Mouse (Mus musculus): ENCODE data around the gene Iqcf6. TPM values are rescaled to one million over a fixed set of nuclear protein-coding genes. Genes with fewer than 3 reads are reported as not detected.

The Iqcf6 gene
- total RNA-seq, 1 experiment from 2014 or later, result not detected

DNA sequence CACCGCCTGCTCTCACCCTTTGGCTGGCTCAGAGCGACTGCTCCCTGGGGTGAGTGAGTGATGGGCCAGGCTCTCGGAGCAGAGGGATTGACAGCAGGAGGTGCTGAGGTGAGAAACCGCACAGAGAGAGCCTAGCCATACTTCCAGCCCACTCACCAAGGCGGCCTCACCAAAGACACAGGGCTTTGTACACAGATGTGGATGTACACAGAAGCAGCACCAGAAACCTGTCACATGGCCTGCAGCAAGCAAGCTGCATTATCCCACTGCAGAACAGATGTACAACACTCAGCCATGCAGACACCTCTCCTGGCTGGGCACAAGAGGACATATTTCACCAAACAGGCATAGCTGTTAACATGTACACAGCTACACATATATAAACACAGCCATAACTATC is 31.2 kb downstream of the Iqcf6 start:
- no peak for DNase-seq

DNA sequence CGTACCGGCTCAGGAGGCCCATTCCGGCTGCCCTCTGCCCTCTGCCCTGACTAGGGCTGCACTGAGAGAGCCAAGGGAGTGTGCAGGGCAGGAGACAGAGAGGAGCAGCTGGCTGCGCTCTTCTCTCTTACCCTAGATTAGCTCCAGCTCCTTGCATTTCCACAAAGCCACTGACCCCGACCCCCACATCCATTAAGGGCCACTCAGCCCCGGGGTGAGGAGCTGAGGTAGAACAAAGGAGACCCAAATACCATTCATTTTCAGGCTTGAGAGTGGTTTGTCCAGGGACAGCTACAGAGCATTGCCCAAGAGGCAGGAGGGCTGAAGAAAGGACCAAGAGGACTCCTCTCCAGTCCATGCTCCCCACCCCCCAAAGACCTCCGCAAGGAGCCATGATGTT is 33.1 kb downstream of the Iqcf6 start:
- DNase-seq, result no peak

DNA sequence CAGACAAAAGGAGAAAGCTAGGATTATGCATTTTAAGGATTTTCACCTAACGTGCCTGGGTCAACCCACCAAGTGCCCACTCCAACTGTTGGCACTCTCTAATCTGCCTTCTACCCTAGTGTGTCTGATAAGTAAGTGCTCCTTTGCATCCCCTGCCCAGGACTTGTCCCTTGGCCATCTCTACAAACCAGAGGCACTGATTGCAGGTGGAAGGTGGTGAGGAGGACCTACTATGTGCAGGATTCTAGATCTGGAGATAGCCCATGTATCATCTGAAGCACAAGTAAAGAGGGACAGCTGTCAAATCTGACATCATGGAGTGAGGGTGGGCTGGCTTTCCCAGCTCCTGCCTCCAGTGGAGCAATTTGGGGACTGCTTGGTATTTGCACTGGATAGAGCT is 33.6 kb downstream of the Iqcf6 start:
- no peak for DNase-seq

DNA sequence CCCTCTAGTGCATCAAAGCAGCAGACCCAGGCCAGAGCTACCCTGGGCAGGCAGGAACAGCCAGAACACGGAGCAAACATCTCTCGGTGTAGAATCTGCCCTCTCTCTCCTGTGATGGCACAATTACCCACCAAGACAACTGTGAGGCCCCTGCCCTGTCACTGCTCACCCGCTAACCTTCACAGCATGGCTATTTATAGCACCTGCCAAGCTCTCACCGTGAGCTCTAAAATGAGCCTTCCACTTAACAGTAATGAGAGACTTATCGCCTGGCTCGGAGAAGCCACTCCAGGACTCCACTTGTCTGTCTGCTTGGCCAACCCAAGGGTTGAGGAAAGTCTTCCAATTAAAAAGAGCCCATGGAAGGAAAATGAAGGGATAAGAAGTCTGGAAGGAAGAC is 36.8 kb downstream of the Iqcf6 start:
- DNase-seq, result no peak

DNA sequence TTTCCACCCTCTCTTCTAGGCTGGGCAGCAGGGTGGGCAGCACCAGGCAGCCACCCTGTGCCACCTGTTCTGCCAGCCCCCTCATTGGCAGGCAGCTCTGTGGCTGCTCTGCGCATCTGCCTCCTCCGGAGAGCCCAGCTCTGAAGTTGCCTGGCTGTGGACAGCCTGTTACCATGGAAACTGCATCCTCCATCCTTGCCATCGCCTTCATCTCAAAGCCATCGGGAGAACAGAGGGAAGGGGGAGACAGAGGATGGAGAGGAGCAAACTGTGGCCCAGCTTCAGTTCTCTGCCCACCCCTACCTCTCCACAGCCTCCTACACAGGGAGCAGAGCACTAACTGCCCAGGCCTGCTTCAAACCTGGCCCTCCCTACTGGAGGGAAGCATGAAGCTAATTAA is 38.1 kb downstream of the Iqcf6 start:
- no peak for DNase-seq

DNA sequence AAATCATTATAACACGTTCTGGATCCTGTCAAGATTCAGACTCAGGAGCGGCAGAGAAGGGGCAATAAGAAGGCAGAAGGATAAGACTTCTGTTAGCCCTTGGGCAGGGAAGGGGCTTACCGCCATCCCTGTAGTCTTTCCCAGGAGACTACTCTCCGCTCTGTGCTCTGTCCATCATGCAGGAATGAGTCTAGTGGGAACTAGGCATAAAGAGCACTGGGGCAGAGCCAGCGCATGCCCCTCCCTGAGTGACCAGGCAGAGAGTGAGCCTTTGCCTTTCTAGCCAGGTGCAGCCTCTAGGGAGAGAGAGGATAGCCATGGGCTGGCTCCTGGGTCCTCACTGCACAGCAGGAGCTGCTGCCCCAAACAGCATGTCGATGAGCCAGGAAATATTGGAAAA is 38.5 kb downstream of the Iqcf6 start:
- DNase-seq, result no peak

DNA sequence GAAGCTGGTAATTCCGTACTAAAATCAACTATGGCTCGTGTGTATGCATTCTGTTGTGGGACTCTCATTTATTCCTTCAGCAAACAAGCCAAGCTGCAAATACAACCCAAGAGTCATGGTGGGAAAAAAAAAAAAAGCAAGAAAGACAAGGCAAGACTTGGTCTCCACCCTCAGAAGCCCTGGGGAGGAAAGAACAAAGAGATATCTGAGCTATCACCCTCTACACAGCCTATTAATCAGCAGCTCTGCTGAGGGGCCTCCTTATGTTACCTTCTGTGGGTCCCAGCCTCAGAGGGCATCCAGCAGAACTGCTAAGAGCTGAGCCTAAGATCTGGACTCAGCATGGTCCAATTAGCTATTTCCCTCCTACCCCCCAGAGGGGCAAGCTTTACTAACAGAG is 47.5 kb downstream of the Iqcf6 start:
- DNase-seq, result no peak

DNA sequence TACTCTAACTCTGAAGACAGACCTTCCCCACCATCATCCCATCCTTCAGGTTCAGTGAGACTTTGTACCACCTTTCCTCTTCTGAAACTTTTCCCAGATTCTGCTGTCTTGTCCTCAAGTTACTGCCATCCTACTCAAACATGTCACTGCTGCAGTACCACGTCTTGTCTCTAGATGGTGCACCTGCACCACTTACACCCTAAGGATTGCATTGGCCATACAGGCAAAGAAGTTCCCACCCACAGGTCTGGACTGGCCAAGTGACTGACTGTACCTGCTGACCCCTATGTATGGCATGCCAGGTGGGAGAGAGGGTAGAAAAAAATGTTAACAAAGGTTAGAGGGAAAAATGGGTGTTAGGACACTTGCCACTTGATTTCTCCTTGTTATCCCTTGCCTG is 49.1 kb downstream of the Iqcf6 start:
- DNase-seq, result peak; percentile 84

DNA sequence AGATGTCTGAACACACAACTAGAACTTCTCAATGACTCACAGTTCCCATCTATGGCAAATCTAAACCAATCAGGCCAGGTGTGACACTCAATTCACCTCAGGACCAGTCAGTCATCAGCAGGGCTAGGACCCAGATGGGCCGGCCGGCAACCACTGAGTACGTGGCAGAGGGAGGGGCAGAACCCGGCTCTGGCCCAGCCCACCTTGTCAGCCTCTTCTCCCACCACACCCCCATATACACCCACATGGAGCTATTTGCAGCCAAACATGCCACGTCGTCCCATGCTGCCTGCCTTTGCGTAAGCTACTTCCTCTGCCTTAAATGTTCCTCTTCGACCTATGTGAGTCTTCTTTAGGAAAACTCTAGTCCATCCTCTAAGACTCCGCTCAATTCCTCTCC is 49.6 kb downstream of the Iqcf6 start:
- no peak for DNase-seq

DNA sequence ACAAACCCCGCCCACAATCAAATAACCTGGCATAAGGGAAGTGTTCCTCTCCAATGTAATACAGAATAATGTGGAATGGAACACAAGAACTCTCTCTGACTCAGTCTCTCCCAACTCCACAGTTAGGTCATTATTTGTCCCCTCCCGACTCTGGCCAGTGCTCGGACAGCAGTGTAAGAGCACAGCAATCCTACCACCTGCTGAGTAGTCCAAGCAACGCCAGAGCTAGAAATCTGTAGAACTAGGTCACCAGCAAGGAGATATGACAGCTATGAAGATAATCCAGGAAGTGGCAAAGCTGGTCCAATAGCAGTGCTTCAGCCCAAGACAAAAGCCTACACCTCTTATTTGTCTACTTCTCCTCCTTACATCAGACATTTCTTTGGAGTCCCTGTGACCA is 50.2 kb downstream of the Iqcf6 start:
- DNase-seq, result no peak

Other genes with a start within 250 kb of the Iqcf6 start
- gene Rpl29, start 197.1 kb upstream of the Iqcf6 start, total RNA-seq (2021), result 490 and 599 TPM in 2 replicates
- gene Acy1, start 188.3 kb upstream of the Iqcf6 start, total RNA-seq (2021), result 14.2 and 20.2 TPM in 2 replicates
- gene Abhd14b, start 179.1 kb upstream of the Iqcf6 start, total RNA-seq (2021), result 23.6 and 33.1 TPM in 2 replicates
- gene Abhd14a, start 178.9 kb upstream of the Iqcf6 start, total RNA-seq (2021), result 17.1 and 18.4 TPM in 2 replicates
- 24.3 and 32.2 TPM in 2 replicates for gene Pcbp4, start 173.3 kb upstream of the Iqcf6 start, total RNA-seq (2021)
- gene Gpr62, start 160.6 kb upstream of the Iqcf6 start, total RNA-seq (2021), result 0.23 TPM in 1 of 2 replicates, not detected in the other
- gene Rrp9, start 150.6 kb upstream of the Iqcf6 start, total RNA-seq (2021), result 34.2 and 53.4 TPM in 2 replicates
- gene Parp3, start 149.6 kb upstream of the Iqcf6 start, total RNA-seq (2021), result 24.0 and 26.5 TPM in 2 replicates
- gene Iqcf1, start 126.6 kb upstream of the Iqcf6 start, total RNA-seq (2021), result not detected in 2 replicates
- gene Iqcf5, start 112.0 kb upstream of the Iqcf6 start, total RNA-seq (2021), result not detected in 2 replicates
- gene Iqcf3, start 65.0 kb upstream of the Iqcf6 start, total RNA-seq (2021), result not detected in 2 replicates
- not detected in 2 replicates for gene Iqcf4, start 55.6 kb upstream of the Iqcf6 start, total RNA-seq (2021)
- gene Grm2, start 29.5 kb downstream of the Iqcf6 start, total RNA-seq (2021), result not detected in 2 replicates
- gene Tex264, start 59.3 kb downstream of the Iqcf6 start, total RNA-seq (2021), result 92.3 and 93.9 TPM in 2 replicates
- gene Rad54l2, start 162.6 kb downstream of the Iqcf6 start, total RNA-seq (2021), result 25.5 and 26.0 TPM in 2 replicates
- gene Dcaf1, start 195.3 kb downstream of the Iqcf6 start, total RNA-seq (2021), result 27.8 and 28.4 TPM in 2 replicates